ENCODE assay signal across 23 mouse cellular contexts in genomic region chr1:119805984-119806383, GRCm38 (mm10). TPM values are rescaled to one million over a fixed set of nuclear protein-coding genes. Genes with fewer than 3 reads are reported as not detected.
A peak's percentile ranks its signal among the peaks of the same experiment; 100 is the strongest.
DNase-seq lines count a peak whose midpoint lies in the region; ATAC-seq and TF ChIP-seq lines count a peak whose summit lies in the region.
"Had no signal": no experiment of that assay in that cellular context is flagged by ENCODE, and none has a peak within 500 bp of the region (broad histone marks: within the 10 kb centered on the region; RNA-seq: fewer than 3 reads in every experiment).

No protein-coding gene starts in this region.

- no peak for ATAC-seq in monocyte, adult 5-6 weeks (replicated peaks; ENCODE audit: insufficient number of reproducible peaks, low FRiP score, low TSS enrichment, poor library complexity, severe bottlenecking)
- ATAC-seq: CD4-positive, CD25-positive, alpha-beta regulatory T cell, adult 4 months; intestine, postnatal 0 days; midbrain, embryonic 13.5 days had no signal

- no peaks in the 10 kb centered on the region for H3K27me3 ChIP-seq in myocyte (ENCODE audit: control insufficient read depth, insufficient read depth, insufficient read length)
- H3K27me3 ChIP-seq: embryonic facial prominence, embryonic 15.5 days; heart, embryonic 12.5 days; liver, embryonic 13.5 days; midbrain, embryonic 13.5 days; neural tube, embryonic 12.5 days had no signal

- peaks cover 28% of the 10 kb centered on the region for H3K79me2 ChIP-seq in myocyte (ENCODE audit: control insufficient read depth, insufficient read depth)

- no peak for TF ChIP-seq POLR2A in myocyte (IDR thresholded peaks at IDR 0.05; ENCODE audit: insufficient read length, low read depth)

- no peaks in the 10 kb centered on the region for H3K36me3 ChIP-seq in myocyte (ENCODE audit: control insufficient read depth, insufficient read depth)
- H3K36me3 ChIP-seq: embryonic facial prominence, embryonic 15.5 days; heart, embryonic 12.5 days; liver, embryonic 13.5 days; midbrain, embryonic 13.5 days; neural tube, embryonic 12.5 days had no signal

- peak overlapping the region; percentile 26 for H3K4me2 ChIP-seq in myocyte (ENCODE audit: low read depth)
- H3K4me2 ChIP-seq: embryonic facial prominence, embryonic 15.5 days; heart, embryonic 12.5 days; liver, embryonic 13.5 days; midbrain, embryonic 13.5 days; neural tube, embryonic 12.5 days had no signal

- H3K4me3 ChIP-seq in myocyte, result no peak overlapping the region
- H3K4me3 ChIP-seq: embryonic facial prominence, embryonic 15.5 days; heart, embryonic 12.5 days; liver, embryonic 13.5 days; midbrain, embryonic 13.5 days; neural tube, embryonic 12.5 days had no signal

- DNase-seq in adrenal gland, postnatal 25 days, result peak; percentile 6
- no peak for DNase-seq in adrenal gland, adult 18-20 months (ENCODE audit: low spot score in 2 of 2)
- peak; percentile 32 for DNase-seq in right cerebral cortex, adult 18-20 months
- DNase-seq in right cerebral cortex, postnatal 14 days, result no peak
- peak; percentile 17 for DNase-seq in MN1 (ENCODE audit: low spot score)
- DNase-seq in kidney, adult 8-10 months, result no peak
- DNase-seq: cerebellum, adult 9-11 months; gastrocnemius, postnatal 14 days; heart, adult 18-20 months; heart, postnatal 10 days; kidney, postnatal 4 days; liver, embryonic 13.5 days; lung, adult 2 months; lung, postnatal 14 days; retina, postnatal 1 day had no signal

- H3ac ChIP-seq in myocyte (ENCODE audit: control insufficient read depth, insufficient read length), result no peak overlapping the region

TF ChIP-seq in myocyte, 11 proteins besides CTCF, POLR2A, EP300 and RAD21:
- no peak for TF ChIP-seq E2F4 (IDR thresholded peaks at IDR 0.05; ENCODE audit: insufficient read depth)
- TF ChIP-seq POLR2AphosphoS2 (IDR thresholded peaks at IDR 0.05; ENCODE audit: insufficient read length, low read depth), result no peak
- TF ChIP-seq CEBPB (IDR thresholded peaks at IDR 0.05; ENCODE audit: insufficient read depth, poor library complexity, severe bottlenecking), result 0 out of 2 replicates have a peak, but pooled peaks have one; percentile 12
- no peak for TF ChIP-seq MYOG (IDR thresholded peaks at IDR 0.05; ENCODE audit: control insufficient read depth in 1 of 3, insufficient read depth in 1 of 3, insufficient read length in 2 of 3, low read depth in 2 of 3)
- TF ChIP-seq TCF3 (IDR thresholded peaks at IDR 0.05; ENCODE audit: insufficient read length, low read depth), result no peak

RNA-seq across cellular contexts. Expression of gene Ptpn4, which starts 31.4 kb away (rescaled TPM):
- total RNA-seq in adrenal gland, postnatal 25 days (2021), result 27.2 and 28.2 TPM in 2 replicates
- total RNA-seq in adrenal gland, adult 18-20 months (2021), result 10 to 100 TPM; 23.7 to 31.1 TPM
- polyA plus RNA-seq in myocyte (2012; fragmentation: generic; extraction: Trizol), result 1.1 TPM
- total RNA-seq in monocyte, adult 5-6 weeks (2017), result 20.2 to 103 TPM (median 20.9 TPM) in 3 replicates

Comparison
In these comparisons a context has a peak if more than half of its experiments do, and no peak if none do; other contexts are left out.
1. DNase-seq: peak in adrenal gland, postnatal 25 days (single experiment), right cerebral cortex, adult 18-20 months (single experiment) and MN1 (single experiment); none in adrenal gland, adult 18-20 months (0 of 2), right cerebral cortex, postnatal 14 days (single experiment) and kidney, adult 8-10 months (0 of 2).